Mouse (Mus musculus): ENCODE results near the gene Alg12.

The Alg12 gene

GRCm38 (mm10) chr15:88819026-88819905 lies at the start of gene Alg12, which contains the start of gene Creld2:
Gene Alg12 (minus strand): TSS chr15:88819318.
Gene Creld2 (plus strand): TSS chr15:88819646.
- peak; percentile 100 for DNase-seq (ENCODE audit: low spot score in 2 of 2)

DNA sequence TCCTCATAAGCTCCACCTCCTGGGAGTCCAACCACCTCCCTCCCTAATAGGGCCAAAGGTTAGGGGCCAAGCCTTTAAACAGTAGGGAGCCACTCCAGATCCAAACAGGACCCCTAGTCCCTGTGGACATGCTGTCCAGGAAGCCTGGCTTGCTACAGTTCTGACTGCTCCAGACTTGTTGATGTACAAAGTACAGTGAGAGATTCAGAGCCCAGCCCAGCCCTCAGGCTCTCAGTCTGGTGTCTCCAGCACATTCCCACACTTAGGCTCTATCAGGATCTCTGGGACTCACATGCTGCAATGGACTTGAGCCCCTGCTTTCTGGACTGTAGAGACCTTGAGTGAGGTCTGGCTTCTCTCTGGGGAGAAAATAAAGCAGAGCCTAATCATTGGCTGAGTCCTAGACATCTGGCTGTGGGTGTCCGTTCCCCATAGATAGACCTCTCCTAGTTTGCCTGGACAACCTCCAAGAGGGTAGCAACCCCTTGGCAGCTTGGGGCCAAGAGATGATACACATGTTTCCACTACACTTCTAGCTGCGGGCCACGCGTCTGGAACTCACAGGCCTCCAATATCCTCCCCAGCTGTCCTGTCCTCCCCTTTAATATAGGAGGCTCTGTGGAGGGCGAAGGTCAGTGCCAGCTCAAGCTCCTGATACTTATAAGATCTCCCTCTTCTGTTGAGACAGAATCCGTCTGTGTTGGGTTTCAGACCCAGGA lies 49.1 kb upstream of the Alg12 start:
- DNase-seq (ENCODE audit: low spot score in 2 of 2): no peak

DNA sequence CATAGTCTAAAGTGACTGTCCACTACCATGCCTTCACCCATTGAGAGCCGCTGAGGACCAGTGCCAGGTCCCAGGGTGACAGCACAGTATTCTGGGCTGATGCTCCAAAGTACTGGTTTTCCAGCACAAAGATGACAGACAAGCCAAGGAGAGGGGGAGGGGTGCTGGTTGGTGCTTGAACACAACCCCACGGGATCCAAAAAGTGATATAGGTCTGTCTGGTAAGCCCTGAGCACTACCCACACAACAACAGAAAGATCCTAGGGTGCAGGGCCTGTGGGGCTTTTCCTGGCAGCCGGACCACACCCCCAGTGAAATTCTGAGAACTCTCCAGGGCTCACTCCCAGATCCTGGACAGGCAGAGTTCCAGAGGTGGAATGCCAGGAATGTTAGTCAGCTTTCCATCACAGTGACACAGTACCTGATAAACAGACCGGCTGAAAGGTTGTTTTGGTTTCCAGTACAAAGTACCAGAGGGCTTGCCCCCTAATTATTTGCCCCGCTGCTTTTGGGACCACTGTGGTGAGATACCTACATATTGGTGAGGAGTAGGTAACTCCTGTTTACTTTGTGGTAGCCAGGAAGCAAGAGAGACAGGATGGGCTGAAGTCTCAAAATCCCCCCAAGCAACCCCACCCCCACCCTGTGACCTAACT lies 48.4 kb upstream of the Alg12 start:
- no peak for DNase-seq (ENCODE audit: low spot score in 2 of 2)

GRCm38 (mm10) chr15:88866934-88867356 lies 47.8 kb upstream of the Alg12 start:
- DNase-seq (ENCODE audit: low spot score in 2 of 2): no peak

DNA sequence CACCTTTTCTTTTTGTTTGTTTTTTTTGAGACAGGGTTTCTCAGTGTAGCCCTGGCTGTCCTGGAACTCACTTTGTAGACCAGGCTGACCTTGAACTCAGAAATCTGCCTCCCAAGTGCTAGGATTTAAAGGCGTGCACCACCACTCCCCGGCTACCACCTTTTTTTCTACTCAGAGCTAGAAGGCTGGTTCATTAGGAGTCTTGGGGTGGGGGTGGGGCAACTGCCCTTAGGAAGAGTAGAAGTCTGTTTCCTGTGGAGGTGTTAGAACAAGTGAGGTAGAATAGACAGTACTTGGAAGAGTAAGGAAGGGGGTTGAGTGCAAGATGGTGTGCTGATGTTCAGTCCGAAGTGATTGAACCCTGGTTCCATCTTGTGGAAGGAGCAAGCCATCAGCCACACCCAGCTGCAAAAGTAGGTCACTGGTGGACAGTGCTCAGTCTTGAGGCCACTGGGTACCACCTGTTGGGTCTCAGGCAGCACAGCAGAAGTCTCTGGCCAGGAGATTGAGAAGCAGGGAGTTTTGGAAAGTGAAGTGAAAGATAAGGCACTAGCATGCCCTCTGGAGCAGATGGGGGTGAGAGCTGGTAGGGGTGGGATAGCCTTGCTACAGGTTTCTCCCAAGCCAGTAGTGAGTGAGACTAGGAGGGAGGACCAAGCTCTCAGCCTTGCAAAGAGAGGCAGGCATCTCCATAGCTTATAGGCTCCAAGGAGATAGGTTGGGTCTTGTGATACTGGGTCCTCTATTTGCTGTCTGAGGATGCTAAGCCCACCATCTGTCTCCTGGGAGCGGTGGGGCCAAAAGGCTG lies 47.0 kb upstream of the Alg12 start:
- no peak for DNase-seq (ENCODE audit: low spot score in 2 of 2)

DNA sequence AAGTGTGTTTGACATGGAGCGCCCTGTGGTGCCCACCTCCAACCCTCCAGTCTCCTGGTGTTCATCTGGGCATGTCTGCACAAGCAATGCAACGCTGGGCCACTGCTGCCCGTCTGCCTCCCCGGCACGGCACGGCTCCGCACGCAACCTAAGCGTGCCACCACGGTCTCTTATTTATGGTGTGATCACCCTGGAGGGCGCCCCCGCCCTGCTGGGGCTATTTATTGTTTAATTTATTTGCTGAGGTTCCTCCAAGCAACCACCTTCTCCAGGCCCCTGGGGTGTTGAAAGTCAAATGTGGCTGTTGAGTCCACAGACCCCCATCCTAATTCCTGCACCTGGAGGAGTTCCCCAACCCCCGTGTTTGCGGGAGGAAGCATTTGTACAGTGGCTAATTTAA lies 45.9 kb upstream of the Alg12 start:
- no peak for DNase-seq (ENCODE audit: low spot score in 2 of 2)

- peak; percentile 47 to 57 for DNase-seq (ENCODE audit: low spot score in 2 of 2)
Observed at GRCm38 (mm10) chr15:88864270-88865030, 45.3 kb upstream of the Alg12 start.

DNA sequence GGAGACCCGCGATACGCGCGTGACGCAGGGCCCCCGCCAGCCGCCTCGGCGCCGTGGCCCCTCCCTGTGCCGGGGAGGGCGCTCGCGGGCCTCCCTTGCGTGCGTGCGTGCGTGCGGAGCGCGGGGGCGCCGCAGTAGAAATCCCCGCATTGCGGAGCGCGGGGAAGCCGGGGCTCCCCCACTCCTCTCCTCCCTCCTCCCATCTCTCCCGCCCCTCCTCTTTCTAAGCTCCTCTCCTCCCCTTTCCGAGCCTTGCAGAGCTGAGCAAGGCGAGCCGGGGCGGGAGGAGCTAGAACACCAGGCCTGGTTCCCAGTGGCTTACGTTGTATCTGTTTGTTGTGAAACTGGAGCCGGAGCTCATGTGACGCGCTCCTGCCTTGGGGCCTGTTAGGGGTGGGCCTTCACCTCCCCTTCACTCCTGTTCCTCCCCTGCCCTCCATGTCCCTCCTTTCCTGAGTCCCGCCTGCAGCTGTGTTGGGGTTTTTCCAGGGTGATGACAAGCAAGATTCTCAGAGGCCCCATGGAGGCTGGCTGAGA lies 44.6 kb upstream of the Alg12 start:
- peak; percentile 82 to 86 for DNase-seq (ENCODE audit: low spot score in 2 of 2)

GRCm38 (mm10) chr15:88862881-88863694 lies 44.0 kb upstream of the Alg12 start:
- peak; percentile 61 to 66 for DNase-seq (ENCODE audit: low spot score in 2 of 2)

GRCm38 (mm10) chr15:88861772-88862622 lies 42.9 kb upstream of the Alg12 start, which contains the start of gene Pim3:
Gene Pim3 (plus strand): TSS chr15:88862186.
- DNase-seq (ENCODE audit: low spot score in 2 of 2): peak; percentile 96 to 97

- DNase-seq (ENCODE audit: low spot score in 2 of 2): no peak
Observed at GRCm38 (mm10) chr15:88860781-88861180, 41.7 kb upstream of the Alg12 start.

- DNase-seq (ENCODE audit: low spot score in 2 of 2): no peak
Observed at GRCm38 (mm10) chr15:88859206-88859970, 40.3 kb upstream of the Alg12 start.

DNA sequence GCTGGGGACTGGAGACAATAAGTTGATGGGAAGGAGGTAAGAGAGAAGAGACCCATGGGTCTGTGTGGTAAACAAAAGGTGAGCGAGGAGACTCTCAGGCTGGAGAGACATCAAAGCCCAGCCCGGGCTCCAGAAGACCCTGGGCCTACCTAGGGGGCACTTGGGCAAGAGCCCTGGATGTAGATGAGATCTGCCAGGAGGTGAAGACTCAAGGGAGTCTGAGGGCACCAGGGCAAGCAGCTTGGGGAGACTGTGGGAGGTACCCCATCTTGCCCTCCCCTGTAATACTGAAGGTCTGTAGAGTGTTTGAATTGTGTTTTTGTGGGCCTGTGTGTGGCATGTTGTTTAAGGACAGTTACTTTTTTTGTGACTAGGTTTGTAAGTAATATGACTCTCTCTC lies 39.6 kb upstream of the Alg12 start:
- DNase-seq (ENCODE audit: low spot score in 2 of 2): no peak

DNA sequence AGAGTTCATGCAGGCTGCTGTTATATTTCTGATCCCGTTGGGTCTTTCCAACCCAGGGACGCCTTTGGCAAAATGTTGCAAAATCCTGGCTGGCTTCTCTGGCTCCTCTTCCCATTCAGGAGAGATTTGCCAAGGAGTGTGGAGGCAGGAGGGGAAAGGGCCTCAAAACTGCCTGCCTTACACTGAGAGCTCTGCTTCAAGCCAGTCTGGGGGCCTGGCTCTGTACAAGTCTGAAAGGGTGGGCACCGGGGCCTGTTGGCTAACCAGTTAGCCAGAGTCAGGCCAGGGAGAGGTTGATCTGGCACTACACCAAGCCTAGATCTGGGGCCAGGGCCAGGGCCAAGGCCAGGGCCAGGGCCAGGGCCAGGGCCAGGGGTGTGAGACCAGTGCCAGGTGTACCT lies 39.0 kb upstream of the Alg12 start:
- no peak for DNase-seq (ENCODE audit: low spot score in 2 of 2)

DNA sequence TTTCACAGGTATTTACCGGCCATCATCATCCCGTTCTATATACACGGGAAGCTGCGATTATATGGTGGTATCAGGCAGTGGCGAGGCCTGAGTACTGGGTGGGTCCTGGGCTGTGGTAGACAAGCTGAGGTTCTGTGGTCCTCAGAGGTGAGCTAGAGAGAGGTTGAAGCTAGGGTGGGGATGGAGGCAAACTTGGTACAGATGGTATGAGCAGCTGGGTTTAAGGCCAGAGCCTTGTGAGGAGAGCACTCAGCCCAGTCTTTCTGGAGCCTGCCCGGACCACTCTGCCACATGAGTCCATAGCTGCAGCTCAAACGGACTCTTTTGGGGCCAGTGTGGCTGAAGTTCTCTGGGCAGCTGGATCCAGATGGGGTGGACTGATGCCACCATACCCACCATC lies 38.2 kb upstream of the Alg12 start:
- no peak for DNase-seq (ENCODE audit: low spot score in 2 of 2)

DNA sequence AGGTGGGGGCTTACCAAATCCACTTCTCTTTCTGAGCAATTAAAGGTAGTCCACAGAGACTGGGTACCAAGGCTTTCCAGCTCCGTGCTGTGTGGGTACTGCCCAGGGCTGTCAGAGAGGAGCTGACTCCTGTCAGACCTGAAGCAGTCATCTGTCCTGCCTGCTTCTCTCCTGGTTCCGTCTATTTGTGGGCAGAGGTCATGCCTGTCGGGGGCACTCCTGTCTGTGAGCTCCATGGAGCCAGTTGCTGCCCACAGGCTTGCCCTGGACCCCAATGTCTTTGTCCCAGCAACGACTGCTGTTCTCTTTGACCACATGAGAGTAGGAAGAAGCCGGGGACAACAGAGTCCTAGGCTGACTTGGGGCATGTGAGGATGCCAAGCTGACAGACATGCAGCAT lies 37.5 kb upstream of the Alg12 start:
- no peak for DNase-seq (ENCODE audit: low spot score in 2 of 2)

- DNase-seq (ENCODE audit: low spot score in 2 of 2): no peak
Observed at GRCm38 (mm10) chr15:88855896-88856417, 36.8 kb upstream of the Alg12 start.

Measured in frontal cortex, postnatal 10 days (tissue).